Comparison of ENCODE assay signal across 26 mouse cellular contexts in the genomic region with DNA sequence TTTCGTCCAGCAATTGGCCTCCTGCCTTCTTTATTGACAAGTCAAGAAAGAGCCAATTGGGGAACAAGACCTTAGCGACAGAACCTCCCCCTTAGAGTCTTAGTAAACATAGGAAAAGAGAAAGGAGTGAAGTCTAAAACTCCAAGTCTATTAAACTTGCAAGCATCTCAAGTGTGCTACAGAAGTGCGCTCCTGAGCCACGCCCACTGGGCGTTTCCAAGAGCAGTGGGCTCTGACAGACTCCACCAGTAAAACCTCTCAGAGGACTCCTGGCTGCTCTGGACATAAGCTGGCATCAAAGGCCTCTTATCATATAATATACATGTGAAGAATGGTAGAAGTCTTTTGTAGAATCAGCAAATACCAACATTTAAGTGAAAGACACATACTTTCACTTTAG. TPM values are rescaled to one million over a fixed set of nuclear protein-coding genes. Genes with fewer than 3 reads are reported as not detected.
DNase-seq lines count a peak whose midpoint lies in the region; ATAC-seq and TF ChIP-seq lines count a peak whose summit lies in the region.
"Had no signal": no experiment of that assay in that cellular context is flagged by ENCODE, and none has a peak within 500 bp of the region (broad histone marks: within the 10 kb centered on the region; RNA-seq: fewer than 3 reads in every experiment).

No protein-coding gene starts in this region.

- H3K4me2 ChIP-seq in kidney, postnatal 0 days (ENCODE audit: low read length): no peak overlapping the region
- H3K4me2 ChIP-seq in lung, postnatal 0 days (replicated peaks; ENCODE audit: low read depth, low read length): peak overlapping the region; percentile 42
- no peak overlapping the region for H3K4me2 ChIP-seq in stomach, embryonic 15.5 days
- no peak overlapping the region for H3K4me2 ChIP-seq in forebrain, embryonic 14.5 days (ENCODE audit: low read length)
- H3K4me2 ChIP-seq: forebrain, embryonic 13.5 days; hindbrain, embryonic 14.5 days; neural tube, embryonic 12.5 days had no signal

- 74% methylated on average over 5 of the region's 5 CpGs for WGBS in heart, embryonic 10.5 days
- 64% methylated on average over 5 of the region's 5 CpGs for WGBS in kidney, postnatal 0 days
- WGBS in lung, postnatal 0 days: 57% methylated on average over 5 of the region's 5 CpGs
- WGBS in stomach, embryonic 15.5 days: 74% methylated on average over 5 of the region's 5 CpGs
- WGBS in forebrain, embryonic 14.5 days: 86% methylated on average over 5 of the region's 5 CpGs

- no peaks in the 10 kb centered on the region for H3K27me3 ChIP-seq in heart, embryonic 10.5 days (ENCODE audit: insufficient read depth, poor library complexity, severe bottlenecking)
- H3K27me3 ChIP-seq in kidney, postnatal 0 days (ENCODE audit: insufficient read depth, low read length): no peaks in the 10 kb centered on the region
- no peaks in the 10 kb centered on the region for H3K27me3 ChIP-seq in lung, postnatal 0 days (replicated peaks; ENCODE audit: insufficient read depth, low read length)
- no peaks in the 10 kb centered on the region for H3K27me3 ChIP-seq in stomach, embryonic 15.5 days (replicated peaks)
- no peaks in the 10 kb centered on the region for H3K27me3 ChIP-seq in forebrain, embryonic 14.5 days (replicated peaks; ENCODE audit: control insufficient read depth, insufficient read depth, low read length)
- H3K27me3 ChIP-seq: CH12.LX; forebrain, embryonic 13.5 days; neural tube, embryonic 12.5 days had no signal

- peaks cover 69% of the 10 kb centered on the region for H3K36me3 ChIP-seq in heart, embryonic 10.5 days
- peaks cover 48% of the 10 kb centered on the region for H3K36me3 ChIP-seq in kidney, postnatal 0 days (ENCODE audit: insufficient read depth, low read length)
- peaks cover 7% of the 10 kb centered on the region; the same call in 1 of the 2 replicates for H3K36me3 ChIP-seq in lung, postnatal 0 days (ENCODE audit: insufficient read depth, low read length)
- peaks cover 17% of the 10 kb centered on the region; the same call in 1 of the 2 replicates for H3K36me3 ChIP-seq in stomach, embryonic 15.5 days
- peaks cover 63% of the 10 kb centered on the region for H3K36me3 ChIP-seq in forebrain, embryonic 14.5 days (ENCODE audit: control insufficient read depth, insufficient read depth, low read length)

- H3K4me3 ChIP-seq in heart, embryonic 10.5 days: no peak overlapping the region
- H3K4me3 ChIP-seq in kidney, postnatal 0 days (replicated peaks; ENCODE audit: low read depth, low read length): no peak overlapping the region
- no peak overlapping the region for H3K4me3 ChIP-seq in lung, postnatal 0 days (ENCODE audit: low read depth, low read length)
- no peak overlapping the region for H3K4me3 ChIP-seq in stomach, embryonic 15.5 days (replicated peaks)
- no peak overlapping the region for H3K4me3 ChIP-seq in forebrain, embryonic 14.5 days (ENCODE audit: low read depth, low read length)
- H3K4me3 ChIP-seq: forebrain, embryonic 13.5 days; layer of hippocampus, adult 2 months; left cerebral cortex, adult 2 months; limb, embryonic 10.5 days; neural tube, embryonic 12.5 days had no signal

- no peak for TF ChIP-seq EP300 in lung, postnatal 0 days (IDR thresholded peaks at IDR 0.05)

- intact Hi-C loops in heart, postnatal 36 days (cut with DNase I): no loop called here

- ATAC-seq in kidney, postnatal 0 days (replicated peaks; ENCODE audit: low FRiP score, low read depth): no peak
- ATAC-seq in lung, postnatal 0 days: peak; percentile 82
- no peak for ATAC-seq in stomach, embryonic 15.5 days (ENCODE audit: insufficient read depth, low FRiP score, low read depth)
- ATAC-seq in forebrain, embryonic 14.5 days: no peak
- ATAC-seq: forebrain, embryonic 13.5 days; intestine, postnatal 0 days had no signal

- no peak for DNase-seq in heart, embryonic 10.5 days (ENCODE audit: low spot score)
- no peak for DNase-seq in heart, postnatal 36 days
- peak; percentile 34 for DNase-seq in kidney, postnatal 0 days (ENCODE audit: low spot score)
- no peak for DNase-seq in kidney, postnatal 14 days
- peak; percentile 92 for DNase-seq in lung, postnatal 0 days (ENCODE audit: low spot score)
- no peak for DNase-seq in forebrain, embryonic 14.5 days (ENCODE audit: low spot score)
- no peak for DNase-seq in Muller cell, postnatal 12 days (ENCODE audit: inconsistent ontology term)
- DNase-seq: adrenal gland, postnatal 10 days; cerebellum, adult 11-12 months; cerebellum, postnatal 36 days; right cerebral cortex, postnatal 4 days; thymus, adult 18-20 months had no signal

- H3K9me3 ChIP-seq in heart, embryonic 10.5 days: no peaks in the 10 kb centered on the region
- no peaks in the 10 kb centered on the region for H3K9me3 ChIP-seq in kidney, postnatal 0 days (replicated peaks; ENCODE audit: low read length)
- no peaks in the 10 kb centered on the region for H3K9me3 ChIP-seq in lung, postnatal 0 days (ENCODE audit: low read length)
- no peaks in the 10 kb centered on the region for H3K9me3 ChIP-seq in stomach, embryonic 15.5 days
- H3K9me3 ChIP-seq in forebrain, embryonic 14.5 days (replicated peaks; ENCODE audit: control insufficient read depth, low read length): no peaks in the 10 kb centered on the region
- H3K9me3 ChIP-seq: forebrain, embryonic 13.5 days; limb, embryonic 10.5 days; neural tube, embryonic 12.5 days had no signal

- H3K4me1 ChIP-seq in heart, embryonic 10.5 days: peaks cover 72% of the 10 kb centered on the region
- no peaks in the 10 kb centered on the region for H3K4me1 ChIP-seq in kidney, postnatal 0 days (replicated peaks; ENCODE audit: insufficient read depth, low read length)
- peaks cover 9% of the 10 kb centered on the region; the same call in 1 of the 2 replicates for H3K4me1 ChIP-seq in lung, postnatal 0 days (ENCODE audit: insufficient read depth, low read depth, low read length)
- H3K4me1 ChIP-seq in stomach, embryonic 15.5 days: peaks cover 6% of the 10 kb centered on the region; the same call in 1 of the 2 replicates
- H3K4me1 ChIP-seq in forebrain, embryonic 14.5 days (ENCODE audit: control insufficient read depth, insufficient read depth, low read length): no peaks in the 10 kb centered on the region
- H3K4me1 ChIP-seq: forebrain, embryonic 13.5 days; neural tube, embryonic 12.5 days had no signal

- peak overlapping the region; percentile 78 for H3K27ac ChIP-seq in heart, embryonic 10.5 days
- no peak overlapping the region for H3K27ac ChIP-seq in kidney, postnatal 0 days
- peak overlapping the region; percentile 79 for H3K27ac ChIP-seq in lung, postnatal 0 days (ENCODE audit: low read length)
- H3K27ac ChIP-seq in stomach, embryonic 15.5 days: peak overlapping the region; percentile 16; the same call in 1 of the 2 replicates
- H3K27ac ChIP-seq in forebrain, embryonic 14.5 days (ENCODE audit: low read depth, low read length): no peak overlapping the region
- H3K27ac ChIP-seq: forebrain, embryonic 13.5 days; hindbrain, embryonic 14.5 days; left cerebral cortex, adult 2 months; limb, embryonic 10.5 days; liver, embryonic 14.5 days; neural tube, embryonic 12.5 days had no signal

- H3K9ac ChIP-seq in kidney, postnatal 0 days (ENCODE audit: low read depth, low read length): no peak overlapping the region
- no peak overlapping the region for H3K9ac ChIP-seq in lung, postnatal 0 days (replicated peaks; ENCODE audit: low read depth)
- H3K9ac ChIP-seq in stomach, embryonic 15.5 days: no peak overlapping the region
- no peak overlapping the region for H3K9ac ChIP-seq in forebrain, embryonic 14.5 days (ENCODE audit: low read length)
- H3K9ac ChIP-seq: forebrain, embryonic 13.5 days; hindbrain, embryonic 14.5 days; liver, embryonic 14.5 days; neural tube, embryonic 12.5 days had no signal

- no peak for TF ChIP-seq CTCF in kidney, postnatal 0 days (IDR thresholded peaks at IDR 0.05; ENCODE audit: low read depth)
- TF ChIP-seq CTCF in lung, postnatal 0 days (IDR thresholded peaks at IDR 0.05): no peak

RNA-seq across cellular contexts. Expression of gene Wdr91, which starts 7.2 kb away (rescaled TPM):
- polyA plus RNA-seq in heart, embryonic 10.5 days (2016; fragmentation: Nextera tagmentation; extraction: Ambion mirVana): 12.6 and 13.0 TPM in 2 replicates
- 10 to 100 TPM; 11.4 to 15.5 TPM for total RNA-seq in heart, postnatal 36 days (2021)
- 10.2 and 10.6 TPM in 2 replicates for polyA plus RNA-seq in kidney, postnatal 0 days (2015; fragmentation: Nextera tagmentation; extraction: Ambion mirVana)
- 19.9 and 21.1 TPM in 2 replicates for polyA plus RNA-seq in lung, postnatal 0 days (2015; fragmentation: Nextera tagmentation; extraction: Ambion mirVana)
- polyA plus RNA-seq in stomach, embryonic 15.5 days (2015; fragmentation: Nextera tagmentation; extraction: Ambion mirVana): 9.0 and 9.1 TPM in 2 replicates
- 11.0 and 12.0 TPM in 2 replicates for polyA plus RNA-seq in forebrain, embryonic 14.5 days (2014; fragmentation: Nextera tagmentation; extraction: Ambion mirVana)

RNA-seq across cellular contexts. Expression of gene Stra8, which starts 16.5 kb away (rescaled TPM):
- polyA plus RNA-seq in heart, embryonic 10.5 days (2016; fragmentation: Nextera tagmentation; extraction: Ambion mirVana): not detected in 2 replicates
- total RNA-seq in heart, postnatal 36 days (2021): not detected
- not detected in 2 replicates for polyA plus RNA-seq in kidney, postnatal 0 days (2015; fragmentation: Nextera tagmentation; extraction: Ambion mirVana)
- polyA plus RNA-seq in lung, postnatal 0 days (2015; fragmentation: Nextera tagmentation; extraction: Ambion mirVana): 0.10 TPM in 1 of 2 replicates, not detected in the other
- not detected in 2 replicates for polyA plus RNA-seq in stomach, embryonic 15.5 days (2015; fragmentation: Nextera tagmentation; extraction: Ambion mirVana)
- not detected in 2 replicates for polyA plus RNA-seq in forebrain, embryonic 14.5 days (2014; fragmentation: Nextera tagmentation; extraction: Ambion mirVana)
- total RNA-seq: adrenal gland, postnatal 10 days; layer of hippocampus, adult 2 months; left cerebral cortex, adult 2 months had no signal
- polyA plus RNA-seq: brain, embryonic 14.5 days; forebrain, embryonic 13.5 days; gonadal fat pad, adult 2 months; hindbrain, embryonic 14.5 days; intestine, postnatal 0 days; kidney, embryonic 16.5 days; limb, embryonic 10.5 days; liver, embryonic 14.5 days; neural tube, embryonic 12.5 days; urinary bladder, adult 2 months had no signal

RNA-seq across cellular contexts. Expression of gene Cyren, which starts 25.6 kb away (rescaled TPM):
- 13.7 and 16.5 TPM in 2 replicates for polyA plus RNA-seq in heart, embryonic 10.5 days (2016; fragmentation: Nextera tagmentation; extraction: Ambion mirVana)
- 1 to 10 TPM; 2.3 to 3.5 TPM for total RNA-seq in heart, postnatal 36 days (2021)
- polyA plus RNA-seq in kidney, postnatal 0 days (2015; fragmentation: Nextera tagmentation; extraction: Ambion mirVana): 9.6 and 9.9 TPM in 2 replicates
- polyA plus RNA-seq in lung, postnatal 0 days (2015; fragmentation: Nextera tagmentation; extraction: Ambion mirVana): 12.6 and 13.8 TPM in 2 replicates
- 12.5 and 12.6 TPM in 2 replicates for polyA plus RNA-seq in stomach, embryonic 15.5 days (2015; fragmentation: Nextera tagmentation; extraction: Ambion mirVana)
- 7.9 and 8.0 TPM in 2 replicates for polyA plus RNA-seq in forebrain, embryonic 14.5 days (2014; fragmentation: Nextera tagmentation; extraction: Ambion mirVana)

RNA-seq across cellular contexts. Expression of gene Tmem140, which starts 40.5 kb away (rescaled TPM):
- 1.4 and 1.8 TPM in 2 replicates for polyA plus RNA-seq in heart, embryonic 10.5 days (2016; fragmentation: Nextera tagmentation; extraction: Ambion mirVana)
- 10 to 100 TPM; 34.9 to 38.0 TPM for total RNA-seq in heart, postnatal 36 days (2021)
- polyA plus RNA-seq in kidney, postnatal 0 days (2015; fragmentation: Nextera tagmentation; extraction: Ambion mirVana): 6.2 and 7.3 TPM in 2 replicates
- 30.6 and 34.9 TPM in 2 replicates for polyA plus RNA-seq in lung, postnatal 0 days (2015; fragmentation: Nextera tagmentation; extraction: Ambion mirVana)
- 1.8 and 2.5 TPM in 2 replicates for polyA plus RNA-seq in stomach, embryonic 15.5 days (2015; fragmentation: Nextera tagmentation; extraction: Ambion mirVana)
- 0.65 and 0.79 TPM in 2 replicates for polyA plus RNA-seq in forebrain, embryonic 14.5 days (2014; fragmentation: Nextera tagmentation; extraction: Ambion mirVana)

Comparison
In these comparisons a context has a peak if more than half of its experiments do, and no peak if none do; other contexts are left out.
1. DNase-seq: peak in kidney, postnatal 0 days (single experiment) and lung, postnatal 0 days (single experiment); none in heart, embryonic 10.5 days (single experiment), heart, postnatal 36 days (0 of 2), kidney, postnatal 14 days (single experiment), forebrain, embryonic 14.5 days (single experiment) and Muller cell, postnatal 12 days (single experiment).
2. H3K27ac ChIP-seq: peak in heart, embryonic 10.5 days (single experiment), lung, postnatal 0 days (single experiment) and stomach, embryonic 15.5 days (single experiment); none in kidney, postnatal 0 days (single experiment) and forebrain, embryonic 14.5 days (single experiment).